Mouse (Mus musculus) stomach, postnatal 0 days (tissue): ENCODE measurements around the gene Tex52.

Experiments
- CTCF ChIP-seq: IDR thresholded peaks from 2 replicates; pipeline ENCODE4 v1.5.1; 2016; ENCODE audit warnings: antibody characterized with exemption, low read depth, mild to moderate bottlenecking, moderate library complexity
- EP300 ChIP-seq: optimal IDR thresholded peaks from 2 replicates; pipeline ENCODE3; 2016; ENCODE audit warnings: antibody characterized with exemption

- TF ChIP-seq CTCF (no peak), EP300 (no peak)
These were observed 57.2 kb downstream of the Tex52 start for GRCm38 (mm10) chr6:128432356-128432915.
